Mouse (Mus musculus): ENCODE results near the gene Ctsll3. TPM values are rescaled to one million over a fixed set of nuclear protein-coding genes. Genes with fewer than 3 reads are reported as not detected.

Gene Ctsll3
- polyA plus RNA-seq (2012; ENCODE audit: low replicate concordance) = not detected in 2 replicates

DNA sequence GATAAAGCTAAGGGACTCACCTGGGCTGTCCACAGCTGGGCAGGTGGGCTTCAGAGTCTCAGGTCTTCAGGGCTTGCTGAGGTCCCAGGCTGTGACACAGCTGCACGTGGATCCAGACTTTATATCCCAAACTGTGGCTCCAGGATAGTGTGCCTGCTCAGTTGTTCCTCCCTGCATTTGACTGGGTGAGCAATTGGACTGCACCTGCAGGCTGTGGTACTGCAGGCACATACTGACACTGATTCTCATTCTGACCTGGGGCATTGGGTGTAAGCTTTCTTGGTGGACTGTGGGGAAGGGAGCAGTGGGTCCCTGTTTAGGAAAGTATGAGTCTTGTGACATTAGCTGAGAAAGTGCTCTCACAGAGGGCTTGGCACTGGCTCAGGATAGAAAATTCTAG, at the start of gene Ctsll3:
Gene Ctsll3 (minus strand): TSS at position 101 of the 400 bp plus-strand sequence.

DNA sequence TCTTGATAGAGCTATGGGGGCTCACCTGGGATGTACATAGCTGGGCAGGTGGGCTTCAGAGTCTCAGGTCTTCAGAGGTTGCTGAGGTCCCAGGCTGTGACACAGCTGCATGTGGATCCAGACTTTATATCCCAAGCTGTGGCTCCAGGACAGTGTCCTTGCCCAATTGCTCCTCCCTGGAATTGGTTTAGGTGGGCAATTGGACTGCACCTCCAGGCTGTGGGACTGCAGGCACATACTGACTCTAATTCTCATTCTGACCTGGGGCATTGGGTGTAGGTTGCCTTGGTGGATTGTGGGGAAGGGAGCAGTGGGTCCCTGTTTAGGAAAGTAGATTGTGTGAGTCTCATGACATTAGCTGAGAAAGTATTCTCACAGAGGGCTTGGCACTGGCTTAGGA, 16.4 kb downstream of the Ctsll3 start, which contains the start of gene BC051665:
Gene BC051665 (minus strand): TSS at position 101 of the 400 bp plus-strand sequence.

Other genes starting within 250 kb of the Ctsll3 start
- gene Dapk1, start 200.9 kb downstream of the Ctsll3 start, polyA plus RNA-seq (2012; ENCODE audit: low replicate concordance) = 1.7 and 1.8 TPM in 2 replicates
- gene BC051665, start 16.5 kb downstream of the Ctsll3 start, polyA plus RNA-seq (2012; ENCODE audit: low replicate concordance) = not detected in 2 replicates
- gene 4930486L24Rik, start 61.6 kb upstream of the Ctsll3 start, polyA plus RNA-seq (2012; ENCODE audit: low replicate concordance) = 0.85 TPM in 1 of 2 replicates, not detected in the other
- gene Gm49392, start 94.0 kb upstream of the Ctsll3 start, polyA plus RNA-seq (2012; ENCODE audit: low replicate concordance) = not detected in 2 replicates
- 0.29 and 0.31 TPM in 2 replicates for gene Ctla2b, start 94.6 kb upstream of the Ctsll3 start, polyA plus RNA-seq (2012; ENCODE audit: low replicate concordance)
- not detected in 2 replicates for gene Tpbpb, start 102.0 kb upstream of the Ctsll3 start, polyA plus RNA-seq (2012; ENCODE audit: low replicate concordance)
- gene Gm49393, start 132.7 kb upstream of the Ctsll3 start, polyA plus RNA-seq (2012; ENCODE audit: low replicate concordance) = not detected in 2 replicates
- gene Gm49391, start 133.7 kb upstream of the Ctsll3 start, polyA plus RNA-seq (2012; ENCODE audit: low replicate concordance) = 0.47 TPM in 1 of 2 replicates, not detected in the other
- gene Ctla2a, start 133.8 kb upstream of the Ctsll3 start, polyA plus RNA-seq (2012; ENCODE audit: low replicate concordance) = 2.0 and 3.2 TPM in 2 replicates
- not detected in 2 replicates for gene Tpbpa, start 139.1 kb upstream of the Ctsll3 start, polyA plus RNA-seq (2012; ENCODE audit: low replicate concordance)
- gene Ctsj, start 203.1 kb upstream of the Ctsll3 start, polyA plus RNA-seq (2012; ENCODE audit: low replicate concordance) = not detected in 2 replicates
- not detected in 2 replicates for gene Ctsq, start 237.8 kb upstream of the Ctsll3 start, polyA plus RNA-seq (2012; ENCODE audit: low replicate concordance)